Mouse (Mus musculus) ES-E14 (cell line): ENCODE results near the gene 5730522E02Rik.

ENCODE experiments used
- CHD2 ChIP-seq: IDR thresholded peaks from 2 replicates; pipeline ENCODE4 v1.6.1; 2014; ENCODE audit warnings: mild to moderate bottlenecking, low read depth, low read length, inconsistent platforms
- MAFK ChIP-seq: IDR thresholded peaks from 2 replicates; pipeline ENCODE4 v1.6.1; 2014; ENCODE audit warnings: mild to moderate bottlenecking, low read depth, low read length, inconsistent platforms; ENCODE audit not compliant: insufficient read depth

- TF ChIP-seq MAFK (no peak), CHD2 (no peak)
Measured at GRCm38 (mm10) chr11:26004018-26004417, 206.5 kb downstream of the 5730522E02Rik start.
